Mouse (Mus musculus): ENCODE results near the gene Dnm3. TPM values are rescaled to one million over a fixed set of nuclear protein-coding genes. Genes with fewer than 3 reads are reported as not detected.

The Dnm3 gene
- total RNA-seq, 2 experiments from 2014 or later: 79.8 to 80.9 TPM

DNA sequence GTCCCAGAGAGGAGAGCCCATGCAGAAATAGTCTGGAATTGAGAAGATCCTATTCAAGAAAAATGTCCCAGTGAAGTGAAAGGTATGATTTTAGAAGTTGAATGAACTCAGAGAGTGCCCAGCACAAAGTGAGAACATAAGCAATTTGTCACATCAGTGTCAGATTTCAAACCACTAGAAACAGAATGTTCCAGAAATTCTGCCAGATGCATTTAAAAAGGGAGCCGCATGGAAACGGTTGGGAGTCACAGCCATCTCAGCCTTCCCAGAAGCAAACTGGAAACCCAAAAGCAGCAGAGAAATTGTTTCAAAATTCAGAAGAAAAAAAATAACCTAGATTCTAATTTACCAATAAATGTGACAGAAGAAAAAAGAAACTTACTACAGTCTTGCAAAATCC lies 154.7 kb downstream of the Dnm3 start:
- no peak for DNase-seq

DNA sequence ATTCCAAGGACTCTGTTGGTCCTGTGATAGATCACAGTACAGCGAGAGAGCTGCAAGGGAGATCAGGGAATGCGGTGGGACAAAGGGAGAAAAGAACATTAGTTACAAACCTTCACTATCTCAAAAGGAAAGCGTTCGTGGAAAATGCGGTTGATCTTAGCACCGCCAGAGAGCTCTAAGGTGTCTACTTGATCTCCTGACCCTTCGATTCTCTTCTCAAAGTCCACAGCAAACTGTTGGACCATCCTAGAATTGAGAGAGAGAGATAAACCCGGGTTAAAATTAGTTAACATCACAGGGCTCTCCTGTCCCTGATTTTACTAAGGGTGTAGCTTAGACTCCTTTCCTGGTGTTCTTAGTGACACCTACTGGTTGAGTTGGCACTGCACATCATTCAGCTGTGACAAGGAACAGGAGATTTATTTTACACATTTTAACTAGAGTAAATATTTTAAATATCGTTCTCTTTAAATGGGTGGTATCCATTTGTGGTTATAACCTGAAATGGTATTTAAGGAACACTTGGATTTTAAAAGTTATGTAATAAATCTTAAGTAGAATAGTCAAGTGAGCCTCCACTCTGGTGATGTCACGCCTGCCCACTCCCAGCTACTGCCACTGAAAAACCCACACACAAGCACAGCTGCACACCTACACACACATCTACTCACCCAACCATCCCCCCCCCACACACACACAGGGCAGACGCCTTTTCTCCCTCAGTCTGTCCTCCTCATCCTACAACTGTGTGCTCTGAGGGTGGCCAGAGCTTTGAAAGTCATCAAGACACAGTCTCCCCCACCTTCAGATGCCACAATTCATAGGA lies 164.2 kb downstream of the Dnm3 start:
- no peak for DNase-seq

DNA sequence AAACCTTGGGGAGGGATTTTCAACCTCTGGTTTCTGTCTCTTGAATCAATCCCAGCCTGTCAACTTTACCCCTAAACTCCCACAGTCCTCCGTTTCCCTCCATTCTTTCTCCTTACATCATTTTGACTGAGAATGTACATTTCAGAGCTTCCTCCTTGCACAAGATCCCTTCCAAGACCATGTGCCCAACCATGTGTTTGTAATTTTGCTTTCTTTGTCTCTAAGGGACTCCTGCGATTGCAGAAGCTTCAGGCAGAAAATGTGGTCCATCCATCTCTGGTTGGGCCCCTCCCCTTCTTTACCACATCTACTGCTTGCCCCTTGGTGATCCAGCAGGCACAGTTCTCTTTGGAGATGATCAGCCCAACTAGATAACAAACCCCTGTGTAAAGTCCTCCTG lies 165.2 kb downstream of the Dnm3 start:
- no peak for DNase-seq

DNA sequence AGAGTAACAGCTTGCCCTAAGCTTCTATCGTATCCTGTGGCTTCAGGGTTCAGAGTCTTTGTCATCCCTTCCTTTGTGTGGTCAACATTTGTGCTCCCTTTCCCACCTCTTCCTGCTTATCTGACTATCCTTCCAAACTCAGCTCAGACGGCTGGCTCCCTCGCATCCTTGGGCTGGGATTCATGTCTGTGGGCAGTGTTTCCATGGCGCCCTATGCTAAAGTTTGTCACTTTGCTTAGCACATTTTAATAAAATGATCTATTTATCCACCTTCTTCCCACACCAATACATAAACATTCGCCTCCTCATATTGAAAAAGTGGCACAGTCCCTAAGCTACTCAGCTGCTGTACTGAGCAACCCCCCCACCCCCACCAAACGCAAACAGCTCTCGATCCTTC lies 165.7 kb downstream of the Dnm3 start:
- peak in 1 of 2 experiments; percentile 23 for DNase-seq

DNA sequence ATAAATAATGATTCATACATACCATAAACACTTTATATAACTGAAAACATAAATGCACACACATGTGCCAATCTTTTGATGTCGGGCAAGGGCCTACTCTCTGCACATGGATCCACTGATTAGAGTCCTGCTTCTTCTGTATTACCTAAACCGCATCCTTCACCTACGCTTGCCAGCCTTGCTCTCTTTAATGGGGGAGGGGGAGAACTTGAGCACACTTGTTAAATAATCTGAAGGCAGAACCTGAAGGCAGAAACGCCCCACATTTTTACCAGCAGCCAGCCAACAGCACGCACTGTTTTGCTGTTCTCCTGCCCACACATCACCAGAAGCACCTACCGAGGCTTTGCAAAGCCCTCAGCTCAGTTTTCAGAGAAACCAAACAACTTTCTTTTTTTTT lies 172.6 kb downstream of the Dnm3 start:
- peak in 1 of 2 experiments; percentile 28 for DNase-seq

DNA sequence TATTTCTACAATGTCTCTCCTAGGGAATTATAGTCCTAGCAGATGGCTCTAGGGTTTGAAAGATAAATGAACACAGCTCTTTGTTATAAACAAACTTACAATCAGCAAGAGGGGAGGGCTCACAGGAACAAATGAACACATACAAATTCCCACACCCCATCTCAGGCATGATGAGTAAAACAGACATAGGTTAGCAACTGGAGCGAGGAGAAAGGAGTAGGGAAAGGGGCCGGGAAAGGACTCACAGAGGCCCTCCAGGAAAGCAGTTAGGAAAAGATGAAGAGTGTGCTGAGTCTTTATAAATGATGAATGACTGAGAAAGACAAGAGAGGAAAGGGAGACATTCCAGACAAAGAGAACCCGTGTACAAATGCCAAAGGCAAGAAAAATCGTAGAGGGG lies 175.4 kb downstream of the Dnm3 start:
- no peak for DNase-seq

DNA sequence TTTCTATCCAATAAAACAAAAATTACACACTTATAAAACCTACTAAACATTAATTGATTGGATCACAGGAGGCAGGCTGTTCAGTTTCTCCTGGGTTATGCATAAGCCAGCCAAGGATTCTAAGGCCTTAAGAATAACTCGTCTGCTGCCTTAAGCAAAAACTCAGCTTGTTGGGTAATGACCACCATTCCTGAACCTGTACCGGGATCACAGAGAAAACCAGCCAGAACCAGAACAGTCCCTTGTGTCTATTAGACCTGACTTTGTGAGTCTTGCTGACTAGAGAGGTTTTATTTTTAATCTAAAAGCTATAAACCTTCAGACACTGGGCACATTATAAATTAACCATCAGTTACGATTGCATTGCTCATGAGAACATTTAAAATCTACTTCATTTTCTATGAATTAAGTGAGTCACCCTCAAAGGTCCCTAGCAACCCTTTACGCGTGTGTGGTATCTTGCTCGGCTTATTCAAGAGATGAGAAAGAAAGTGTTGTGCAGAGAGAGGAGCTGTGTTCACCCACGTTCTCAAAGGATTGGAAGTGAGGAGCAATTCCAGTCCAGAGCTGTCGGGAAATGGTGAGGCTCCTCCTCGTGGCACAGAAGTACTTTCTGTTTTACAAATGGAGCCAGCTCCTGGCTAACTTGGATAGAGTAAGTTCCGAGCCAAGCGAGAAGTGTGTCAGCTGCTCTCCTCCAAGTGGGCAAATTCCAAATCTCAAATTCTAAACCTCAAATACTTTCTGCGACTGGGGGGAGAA lies 178.1 kb downstream of the Dnm3 start:
- no peak for DNase-seq

DNA sequence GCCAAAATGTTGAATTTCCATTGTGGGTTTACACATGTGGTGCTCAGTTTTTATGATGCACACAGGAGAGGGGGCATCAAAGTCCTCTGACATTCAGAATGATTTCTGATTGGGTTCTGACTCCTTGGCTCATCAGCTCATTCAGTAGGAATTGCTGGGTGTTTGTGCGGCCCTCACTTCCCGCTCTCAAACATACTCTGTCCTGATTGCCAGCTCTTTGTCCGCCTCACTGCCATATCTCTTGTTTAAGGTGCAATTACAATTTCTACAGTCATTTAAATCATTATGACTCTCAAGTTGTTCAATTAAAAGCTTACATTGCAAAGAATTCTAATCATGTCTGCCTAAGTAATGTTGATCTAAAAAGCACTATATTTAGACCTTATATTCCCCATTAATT lies 179.3 kb downstream of the Dnm3 start:
- DNase-seq: no peak

DNA sequence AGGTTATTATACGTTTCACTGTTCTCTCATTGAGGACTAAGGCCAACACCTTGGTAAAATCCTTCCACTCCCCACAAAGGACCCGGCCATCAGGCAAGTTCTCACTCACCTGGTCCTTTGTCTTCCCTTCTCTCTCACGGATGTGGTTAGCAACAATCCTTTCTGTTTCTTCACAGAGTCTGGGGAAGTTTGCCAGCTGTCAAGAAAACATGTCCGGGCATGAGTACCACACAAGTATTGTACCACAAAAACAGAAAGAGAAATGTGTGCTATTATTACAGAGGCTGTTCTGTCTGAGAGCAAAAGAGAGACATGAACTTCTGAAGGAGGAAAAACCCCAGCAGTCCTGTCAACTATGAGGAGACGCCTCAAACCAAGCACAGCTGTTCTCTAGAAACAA lies 182.4 kb downstream of the Dnm3 start:
- no peak for DNase-seq

DNA sequence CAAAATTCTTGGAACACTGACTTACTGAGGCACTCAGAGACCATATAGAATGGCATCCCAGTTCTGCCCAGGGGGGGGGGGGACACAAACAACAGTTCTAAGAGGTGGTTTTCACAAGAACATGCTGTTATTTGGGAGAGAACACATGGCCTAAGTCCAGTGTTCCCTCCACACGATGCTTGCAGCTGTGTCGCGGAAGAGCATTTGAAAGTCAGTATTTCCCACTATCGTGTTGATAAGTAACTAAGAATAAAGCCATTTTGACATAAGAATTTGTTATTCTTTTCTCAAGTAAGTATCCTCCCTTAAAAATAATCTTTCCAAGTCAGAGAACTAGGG lies 183.3 kb downstream of the Dnm3 start:
- DNase-seq: no peak

DNA sequence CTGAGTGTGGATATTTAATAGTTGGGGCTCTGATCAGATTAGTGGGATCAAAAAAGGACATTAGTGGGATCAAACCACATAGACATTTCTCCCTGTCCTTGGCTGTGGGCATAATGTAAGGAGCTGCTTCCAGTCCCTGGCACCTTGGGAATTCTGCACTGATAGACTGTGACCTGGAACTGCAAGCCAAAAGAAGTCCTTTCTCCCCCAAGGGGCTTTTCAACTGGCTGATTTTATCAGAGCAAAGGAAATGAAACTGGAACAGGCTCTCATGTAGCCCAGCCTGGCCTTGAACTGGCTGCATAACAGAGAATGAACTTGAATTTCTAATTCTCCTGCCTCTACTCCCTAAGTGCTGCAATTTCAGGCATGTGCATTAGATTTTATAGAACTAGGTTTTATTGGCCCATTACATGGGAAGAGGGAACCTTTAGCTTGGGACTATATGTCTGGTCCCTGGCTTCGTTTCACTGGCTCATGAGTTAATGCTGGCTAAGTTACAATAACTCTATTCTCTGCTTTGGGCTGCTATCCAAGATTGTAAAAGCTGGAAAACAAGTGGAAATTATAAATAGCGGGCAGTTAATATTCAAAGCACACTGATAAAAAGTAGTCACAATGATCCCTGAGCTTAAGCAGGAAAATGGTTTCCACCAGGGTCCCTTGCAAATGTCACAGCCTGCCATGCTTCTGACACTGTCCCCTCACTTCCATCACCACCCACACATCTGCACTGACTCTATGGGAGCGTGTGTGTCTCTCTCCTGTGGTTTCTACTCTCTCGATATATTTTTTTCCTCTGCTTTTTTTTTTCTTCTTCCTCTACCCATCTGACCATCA lies 183.9 kb downstream of the Dnm3 start:
- DNase-seq: no peak

DNA sequence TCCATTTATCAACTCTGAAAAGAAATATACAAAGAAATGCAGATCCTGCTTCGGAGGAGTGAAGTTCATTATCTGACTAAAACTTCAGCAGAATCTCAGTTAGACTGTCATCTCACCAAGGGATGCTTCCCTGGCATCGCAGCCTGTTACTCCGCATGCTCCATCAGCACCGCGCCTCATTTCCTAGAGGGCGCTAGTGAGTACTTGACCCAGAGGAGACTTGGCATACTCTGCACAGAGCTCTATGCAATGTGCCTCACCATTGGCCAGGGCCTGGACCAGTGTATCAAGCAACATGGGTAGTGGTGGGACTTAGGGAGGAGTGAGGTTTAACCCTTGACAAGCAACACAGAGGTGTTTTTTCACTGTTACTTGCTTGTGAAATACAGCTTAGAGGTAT lies 190.9 kb downstream of the Dnm3 start:
- DNase-seq: no peak

DNA sequence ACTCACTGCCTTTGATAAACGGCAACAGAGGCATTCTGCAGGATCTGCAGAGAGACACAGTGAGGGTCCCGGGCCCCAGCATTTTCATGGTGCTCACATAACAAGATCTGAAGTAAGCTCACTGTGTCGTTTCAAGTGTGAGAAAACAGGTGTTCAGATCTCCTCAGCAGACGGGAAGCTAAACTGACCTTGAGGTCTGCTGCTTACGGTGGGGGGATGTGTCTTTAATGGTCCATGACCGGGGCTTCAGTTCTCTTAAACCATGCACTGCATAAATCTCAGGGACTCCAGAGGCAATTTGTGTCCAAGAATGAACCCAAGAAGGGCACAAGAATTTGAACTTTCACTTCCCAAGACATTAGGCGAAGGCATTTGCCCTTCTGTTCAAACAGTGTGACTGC lies 195.9 kb downstream of the Dnm3 start:
- no peak for DNase-seq

DNA sequence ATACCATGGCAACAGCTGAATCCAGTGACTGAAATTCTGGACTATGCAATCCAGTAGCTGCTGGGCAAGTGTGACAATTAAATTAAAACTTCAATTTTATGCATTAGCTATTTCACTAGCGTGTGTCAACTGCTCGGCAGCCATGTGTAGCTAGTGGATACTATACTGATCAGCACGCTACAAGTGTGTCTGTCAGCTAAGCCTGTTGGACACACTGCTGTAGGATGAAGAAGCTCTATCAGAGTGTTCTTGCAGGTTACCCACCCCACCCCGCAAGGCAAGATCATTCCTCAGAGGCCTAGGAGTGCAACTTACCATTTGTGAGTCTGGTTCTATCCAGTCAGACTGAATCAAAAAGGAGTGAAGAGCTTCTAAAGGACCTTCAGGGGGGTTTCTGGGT lies 197.8 kb downstream of the Dnm3 start:
- DNase-seq: no peak

DNA sequence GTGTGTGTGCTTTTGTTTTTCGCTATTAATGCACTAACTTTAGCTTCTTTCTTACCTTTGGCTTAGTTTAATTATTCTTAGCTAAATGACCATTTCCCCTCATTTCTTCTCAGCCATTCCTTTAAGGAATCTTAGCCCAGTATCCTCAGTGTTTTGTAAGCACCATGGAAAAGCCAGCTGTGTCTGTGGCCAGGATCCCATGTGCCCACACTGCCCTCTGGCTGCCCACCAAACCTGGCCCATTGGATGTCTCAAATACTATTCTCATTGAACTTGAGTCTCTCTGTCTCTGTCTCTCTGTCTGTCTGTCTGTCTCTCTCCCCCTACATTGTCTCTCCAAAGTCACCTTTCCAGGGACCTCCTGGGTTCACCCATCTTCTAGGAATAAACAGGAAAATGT lies 201.8 kb downstream of the Dnm3 start:
- DNase-seq: no peak

DNA sequence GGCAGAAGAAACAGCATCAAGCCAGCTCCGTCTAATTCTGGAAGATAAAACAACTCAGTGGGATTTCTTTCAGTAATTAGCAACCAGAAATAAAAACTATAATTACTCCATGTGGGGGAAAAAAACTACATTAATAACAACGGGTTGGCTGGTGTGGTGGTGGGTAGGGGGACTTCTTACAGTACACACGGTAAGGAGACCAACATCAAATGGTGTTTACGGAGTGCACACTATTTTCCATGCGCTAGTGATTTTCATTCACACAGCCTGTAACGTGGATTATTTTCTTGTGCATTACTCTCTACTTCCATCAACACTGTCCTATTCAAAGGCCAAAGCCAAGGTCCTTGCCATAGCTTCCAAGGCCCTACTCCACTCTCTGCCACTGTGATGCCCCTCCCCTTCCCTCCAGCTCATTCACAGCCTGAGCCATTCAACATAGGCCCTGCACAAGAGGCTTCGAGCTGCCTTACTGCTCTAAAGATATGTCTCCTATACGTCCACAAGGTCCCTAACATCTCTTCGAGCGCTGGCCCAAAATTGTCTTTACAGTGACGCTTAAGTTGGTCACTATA lies 203.1 kb downstream of the Dnm3 start:
- no peak for DNase-seq

DNA sequence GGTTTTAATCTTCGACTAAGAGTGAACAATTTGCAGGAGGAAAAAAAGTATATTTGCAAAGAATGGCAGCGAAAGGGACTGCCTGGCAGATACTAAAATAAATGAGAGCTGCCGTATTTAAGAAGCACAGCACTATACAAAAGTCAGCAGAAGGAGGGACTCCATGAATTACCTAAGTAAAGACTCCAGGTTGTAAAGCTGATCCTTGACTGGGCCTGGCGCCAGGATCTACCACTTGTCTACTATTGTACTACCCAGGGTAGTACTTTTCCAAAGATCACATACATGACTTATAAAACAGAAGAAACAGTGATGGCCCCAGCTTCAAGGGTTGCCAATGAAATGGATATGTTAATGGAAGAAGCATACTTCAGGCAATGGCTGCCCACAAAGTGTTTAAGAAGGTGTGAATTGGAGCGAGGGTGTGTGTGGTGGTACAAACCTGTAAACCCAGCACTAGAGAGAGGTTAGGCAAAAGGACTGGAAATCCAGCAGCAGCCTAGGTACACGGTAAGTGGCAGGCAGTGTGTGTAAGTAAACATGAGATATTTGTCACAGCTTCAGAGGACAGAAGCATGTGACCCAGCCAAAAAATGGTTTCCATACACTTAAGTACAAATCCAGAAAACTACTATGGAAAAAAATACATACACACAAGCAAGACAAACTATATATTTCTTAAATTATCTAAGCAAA lies 220.8 kb downstream of the Dnm3 start:
- no peak for DNase-seq

DNA sequence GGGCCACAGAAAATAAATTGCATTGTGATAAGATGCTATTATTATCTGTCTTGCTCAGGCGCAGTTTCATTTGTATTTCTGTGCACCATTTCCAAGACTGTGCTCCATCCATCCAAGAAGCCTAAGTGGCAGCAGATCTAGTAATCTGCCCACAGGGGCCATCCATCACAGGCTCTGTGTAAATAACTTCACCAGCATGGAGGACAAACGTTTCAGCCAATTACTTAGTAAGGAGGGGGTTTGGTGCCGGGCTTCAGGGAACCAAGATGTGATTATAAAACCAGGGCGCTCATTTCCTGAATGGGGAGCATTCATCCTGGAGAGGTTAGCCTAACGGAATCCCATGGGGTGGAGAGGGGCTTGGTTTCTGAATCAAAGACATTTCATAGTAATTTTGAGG lies 222.9 kb downstream of the Dnm3 start:
- no peak for DNase-seq

DNA sequence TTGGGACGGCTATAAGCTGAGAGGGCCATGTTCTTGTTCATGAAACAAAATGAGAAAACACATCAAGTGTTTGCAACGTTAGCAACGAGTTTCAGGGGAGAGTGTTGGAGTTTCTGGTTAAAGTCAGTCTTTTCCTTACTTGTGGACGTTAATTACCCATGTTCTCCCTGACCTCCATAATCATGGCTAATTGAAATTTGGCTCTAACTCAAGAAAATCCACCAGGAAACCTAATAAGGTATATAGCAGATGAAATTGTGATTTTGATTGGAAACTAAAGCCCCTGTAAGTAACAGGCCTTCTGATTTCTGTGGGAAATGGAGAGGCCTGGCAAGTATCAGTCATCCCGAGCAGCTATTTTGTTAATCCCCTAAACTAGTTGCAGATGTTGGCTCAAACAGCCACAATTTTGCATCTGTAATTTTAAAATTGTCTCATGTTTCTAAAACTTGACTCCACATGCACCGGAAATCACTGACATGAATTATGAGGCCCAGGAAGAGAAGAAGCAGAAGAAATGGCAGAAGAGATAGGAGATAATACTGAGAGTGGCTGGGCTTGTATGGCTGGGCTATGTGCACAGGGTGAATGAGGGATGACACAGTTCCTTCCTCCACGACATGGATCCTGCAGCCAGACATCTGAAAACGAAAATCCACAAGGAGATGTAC lies 223.7 kb downstream of the Dnm3 start:
- no peak for DNase-seq

DNA sequence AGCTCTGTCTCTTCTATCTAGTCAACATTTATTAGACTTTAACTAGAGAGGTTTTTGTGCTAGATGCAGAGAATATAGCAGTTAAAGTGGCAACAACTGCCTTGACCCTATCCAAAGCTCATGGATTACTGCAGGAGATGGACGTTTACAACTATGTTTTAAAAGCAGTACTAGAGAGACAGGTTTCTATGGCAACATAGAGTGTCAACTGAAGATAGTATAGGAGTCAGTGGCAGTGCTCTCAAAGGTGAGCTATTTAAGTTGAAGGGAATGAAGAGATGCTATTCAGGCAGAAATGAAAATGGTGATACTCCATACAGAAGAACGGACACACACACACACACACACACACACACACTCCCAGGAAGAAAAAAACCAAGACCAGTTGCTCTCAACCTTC lies 225.0 kb downstream of the Dnm3 start:
- no peak for DNase-seq

DNA sequence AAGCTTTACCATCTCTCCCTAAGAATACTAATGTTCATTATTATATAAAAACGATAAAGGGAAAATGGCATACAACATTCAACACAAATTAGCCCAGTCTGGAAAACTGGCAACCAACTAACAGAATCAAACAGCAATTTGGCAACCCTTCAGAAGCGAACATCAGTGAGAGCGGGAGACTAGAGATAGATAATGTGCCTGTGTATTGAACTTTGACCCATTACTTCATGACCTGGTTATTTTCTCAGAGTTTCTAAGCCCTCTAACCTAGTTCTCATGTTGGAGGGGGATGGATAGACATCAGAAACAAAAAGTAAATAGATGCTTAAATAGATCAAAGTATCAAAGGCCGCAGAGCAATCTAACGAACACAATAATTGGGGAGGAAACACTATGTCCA lies 230.6 kb downstream of the Dnm3 start:
- DNase-seq: no peak

DNA sequence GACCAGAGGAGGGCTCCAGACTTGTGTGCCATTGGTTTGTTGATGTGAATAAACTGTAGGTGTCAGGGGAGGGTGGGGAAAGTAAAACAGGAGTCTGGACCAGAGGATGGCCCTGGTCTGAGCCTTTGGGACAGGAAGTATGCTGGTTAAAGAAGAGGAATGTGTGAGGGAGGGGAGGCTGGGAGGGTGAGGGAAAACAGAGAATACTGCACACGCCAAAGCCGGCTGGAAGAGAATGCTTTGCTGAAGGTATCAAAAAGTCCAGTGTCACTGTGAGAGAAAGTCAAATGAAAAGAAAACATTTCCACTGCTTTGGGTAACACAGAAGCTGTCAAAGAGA lies 234.2 kb downstream of the Dnm3 start:
- no peak for DNase-seq

Measured in layer of hippocampus, postnatal 36 days (tissue).